ENCODE assay signal across 25 mouse cellular contexts in genomic region chr17:12706590-12707049, GRCm38 (mm10). TPM values are rescaled to one million over a fixed set of nuclear protein-coding genes. Genes with fewer than 3 reads are reported as not detected.
DNase-seq lines count a peak whose midpoint lies in the region; ATAC-seq and TF ChIP-seq lines count a peak whose summit lies in the region.
"Had no signal": no experiment of that assay in that cellular context is flagged by ENCODE, and none has a peak within 500 bp of the region (broad histone marks: within the 10 kb centered on the region; RNA-seq: fewer than 3 reads in every experiment).

No protein-coding gene starts in this region.

- no peaks in the 10 kb centered on the region for H3K9me3 ChIP-seq in embryonic facial prominence, embryonic 13.5 days
- H3K9me3 ChIP-seq in embryonic facial prominence, embryonic 10.5 days = no peaks in the 10 kb centered on the region
- H3K9me3 ChIP-seq in kidney, embryonic 16.5 days (ENCODE audit: low read length) = no peaks in the 10 kb centered on the region
- no peaks in the 10 kb centered on the region for H3K9me3 ChIP-seq in lung, postnatal 0 days (ENCODE audit: low read length)
- H3K9me3 ChIP-seq: embryonic facial prominence, embryonic 12.5 days; forebrain, embryonic 10.5 days; G1E; heart, embryonic 10.5 days; hindbrain, embryonic 10.5 days had no signal

- H3K36me3 ChIP-seq in embryonic facial prominence, embryonic 13.5 days = peaks cover 68% of the 10 kb centered on the region
- H3K36me3 ChIP-seq in embryonic facial prominence, embryonic 10.5 days (replicated peaks) = peaks cover 95% of the 10 kb centered on the region
- peaks cover 47% of the 10 kb centered on the region for H3K36me3 ChIP-seq in kidney, embryonic 16.5 days (ENCODE audit: insufficient read depth, low read length)
- no peaks in the 10 kb centered on the region; the same call in 1 of the 2 replicates for H3K36me3 ChIP-seq in kidney, adult 2 months (ENCODE audit: control insufficient read depth, insufficient read depth, low read length)
- peaks cover 35% of the 10 kb centered on the region; the same call in 1 of the 2 replicates for H3K36me3 ChIP-seq in lung, postnatal 0 days (ENCODE audit: insufficient read depth, low read length)

- no peak for TF ChIP-seq CTCF in kidney, adult 2 months (conservative IDR thresholded peaks at IDR 0.05; ENCODE audit: insufficient read depth, insufficient read length, low read depth, low read length)
- TF ChIP-seq CTCF in lung, postnatal 0 days (IDR thresholded peaks at IDR 0.05) = no peak

- 0 out of 2 replicates have a peak overlapping the region, but pooled peaks have one; percentile 39 for H3K27ac ChIP-seq in embryonic facial prominence, embryonic 13.5 days
- no peak overlapping the region for H3K27ac ChIP-seq in embryonic facial prominence, embryonic 10.5 days (replicated peaks)
- H3K27ac ChIP-seq in kidney, embryonic 16.5 days (ENCODE audit: low read length) = no peak overlapping the region
- no peak overlapping the region for H3K27ac ChIP-seq in kidney, adult 2 months (ENCODE audit: insufficient read depth, low read depth, low read length)
- no peak overlapping the region for H3K27ac ChIP-seq in lung, postnatal 0 days (ENCODE audit: low read length)
- H3K27ac ChIP-seq: embryonic facial prominence, embryonic 12.5 days; forebrain, embryonic 10.5 days; gastrocnemius, adult 2 months; heart, embryonic 10.5 days; hindbrain, embryonic 10.5 days; hindbrain, embryonic 14.5 days had no signal

- no peak for DNase-seq in embryonic facial prominence, embryonic 10.5 days (ENCODE audit: low spot score)
- DNase-seq in kidney, adult 2 months = no peak
- peak; percentile 19 for DNase-seq in lung, postnatal 0 days (ENCODE audit: low spot score)
- no peak for DNase-seq in lung, postnatal 25 days (ENCODE audit: low spot score)
- DNase-seq in testis, postnatal 14 days (ENCODE audit: low spot score) = no peak
- DNase-seq: adrenal gland, postnatal 10 days; B cell, adult 2 months; cerebellum, adult 11 months; cerebellum, adult 8-10 months; cerebellum, postnatal 14 days; embryo, embryonic 11 days; gastrocnemius, adult 2 months; gastrocnemius, postnatal 25 days had no signal

- no peak for ATAC-seq in embryonic facial prominence, embryonic 13.5 days (ENCODE audit: insufficient number of reproducible peaks, insufficient read depth, low FRiP score, low TSS enrichment, low read depth)
- ATAC-seq in kidney, embryonic 16.5 days (ENCODE audit: low FRiP score, low TSS enrichment) = peak; percentile 26; the same call in 1 of the 2 replicates
- peak; percentile 72 for ATAC-seq in lung, postnatal 0 days
- ATAC-seq: CD4-positive, CD25-positive, alpha-beta regulatory T cell, adult 4 months; forebrain, embryonic 14.5 days had no signal

- no peak overlapping the region for H3K4me2 ChIP-seq in embryonic facial prominence, embryonic 13.5 days
- H3K4me2 ChIP-seq in kidney, embryonic 16.5 days (replicated peaks; ENCODE audit: low read depth, low read length) = no peak overlapping the region
- H3K4me2 ChIP-seq in lung, postnatal 0 days (replicated peaks; ENCODE audit: low read depth, low read length) = no peak overlapping the region
- H3K4me2 ChIP-seq: embryonic facial prominence, embryonic 12.5 days; hindbrain, embryonic 14.5 days had no signal

- no peak overlapping the region for H3K4me3 ChIP-seq in embryonic facial prominence, embryonic 13.5 days
- no peak overlapping the region for H3K4me3 ChIP-seq in embryonic facial prominence, embryonic 10.5 days
- H3K4me3 ChIP-seq in kidney, embryonic 16.5 days (ENCODE audit: low read length) = no peak overlapping the region
- no peak overlapping the region for H3K4me3 ChIP-seq in kidney, adult 2 months (ENCODE audit: insufficient read depth, low read depth, low read length)
- H3K4me3 ChIP-seq in lung, postnatal 0 days (ENCODE audit: low read depth, low read length) = no peak overlapping the region
- H3K4me3 ChIP-seq: embryonic facial prominence, embryonic 12.5 days; erythroblast, embryonic 14.5 days; forebrain, embryonic 10.5 days; gastrocnemius, adult 2 months; heart, embryonic 10.5 days; hindbrain, embryonic 10.5 days had no signal

- no peak for TF ChIP-seq EP300 in lung, postnatal 0 days (IDR thresholded peaks at IDR 0.05)

- no peak for TF ChIP-seq POLR2A in kidney, adult 2 months (IDR thresholded peaks at IDR 0.05; ENCODE audit: low read depth, low read length)

- WGBS in embryonic facial prominence, embryonic 13.5 days = 73% methylated on average over 10 of the region's 10 CpGs
- 88% methylated on average over 10 of the region's 10 CpGs for WGBS in embryonic facial prominence, embryonic 10.5 days
- 75% methylated on average over 10 of the region's 10 CpGs for WGBS in kidney, embryonic 16.5 days
- WGBS in kidney, adult 2 months = 80% methylated on average over 10 of the region's 10 CpGs
- 42% methylated on average over 10 of the region's 10 CpGs for WGBS in lung, postnatal 0 days

- H3K27me3 ChIP-seq in embryonic facial prominence, embryonic 13.5 days = no peaks in the 10 kb centered on the region
- no peaks in the 10 kb centered on the region for H3K27me3 ChIP-seq in embryonic facial prominence, embryonic 10.5 days (replicated peaks; ENCODE audit: low read depth, poor library complexity, severe bottlenecking)
- no peaks in the 10 kb centered on the region for H3K27me3 ChIP-seq in kidney, embryonic 16.5 days (ENCODE audit: insufficient read depth, low read length)
- H3K27me3 ChIP-seq in kidney, adult 2 months (replicated peaks; ENCODE audit: control insufficient read depth, insufficient read depth, low read length) = no peaks in the 10 kb centered on the region
- no peaks in the 10 kb centered on the region for H3K27me3 ChIP-seq in lung, postnatal 0 days (replicated peaks; ENCODE audit: insufficient read depth, low read length)
- H3K27me3 ChIP-seq: embryonic facial prominence, embryonic 12.5 days had no signal

- peaks cover 37% of the 10 kb centered on the region for H3K4me1 ChIP-seq in embryonic facial prominence, embryonic 13.5 days
- no peaks in the 10 kb centered on the region for H3K4me1 ChIP-seq in embryonic facial prominence, embryonic 10.5 days
- no peaks in the 10 kb centered on the region; the same call in 1 of the 2 replicates for H3K4me1 ChIP-seq in kidney, embryonic 16.5 days (ENCODE audit: insufficient read depth, low read length)
- no peaks in the 10 kb centered on the region for H3K4me1 ChIP-seq in kidney, adult 2 months (ENCODE audit: control insufficient read depth, insufficient read depth, low read length)
- peaks cover 4% of the 10 kb centered on the region; the same call in 1 of the 2 replicates for H3K4me1 ChIP-seq in lung, postnatal 0 days (ENCODE audit: insufficient read depth, low read depth, low read length)
- H3K4me1 ChIP-seq: forebrain, embryonic 10.5 days; hindbrain, embryonic 10.5 days had no signal

- no peak overlapping the region for H3K9ac ChIP-seq in embryonic facial prominence, embryonic 13.5 days
- H3K9ac ChIP-seq in kidney, embryonic 16.5 days (replicated peaks; ENCODE audit: low read length) = no peak overlapping the region
- no peak overlapping the region for H3K9ac ChIP-seq in lung, postnatal 0 days (replicated peaks; ENCODE audit: low read depth)
- H3K9ac ChIP-seq: embryonic facial prominence, embryonic 12.5 days; hindbrain, embryonic 14.5 days had no signal

RNA-seq across cellular contexts. Expression of gene Slc22a1, which starts 31.0 kb away (rescaled TPM):
- polyA plus RNA-seq in embryonic facial prominence, embryonic 13.5 days (2015; fragmentation: Nextera tagmentation; extraction: Ambion mirVana) = 0.58 TPM in 1 of 2 replicates, not detected in the other
- polyA plus RNA-seq in embryonic facial prominence, embryonic 10.5 days (2016; fragmentation: Nextera tagmentation; extraction: Ambion mirVana) = not detected in 2 replicates
- 18.2 and 21.0 TPM in 2 replicates for polyA plus RNA-seq in kidney, embryonic 16.5 days (2015; fragmentation: Nextera tagmentation; extraction: Ambion mirVana)
- 468 and 516 TPM in 2 replicates for polyA plus RNA-seq in kidney, adult 2 months (2012; rRNA removed)
- polyA plus RNA-seq in lung, postnatal 0 days (2015; fragmentation: Nextera tagmentation; extraction: Ambion mirVana) = 1.6 and 3.2 TPM in 2 replicates
- polyA plus RNA-seq: brain, embryonic 14.5 days; CD4-positive, CD25-positive, alpha-beta regulatory T cell, adult 4 months; erythroblast, embryonic 14.5 days; forebrain, embryonic 10.5 days; forebrain, embryonic 14.5 days; hindbrain, embryonic 10.5 days; hindbrain, embryonic 14.5 days had no signal

Comparison
In these comparisons a context has a peak if more than half of its experiments do, and no peak if none do; other contexts are left out.
1. RNA of gene Slc22a1, which starts 31.0 kb away (polyA plus RNA-seq): 468 to 516 TPM in kidney, adult 2 months; 18.2 to 21.0 TPM in kidney, embryonic 16.5 days, 1.6 to 3.2 TPM in lung, postnatal 0 days, 0.58 TPM in embryonic facial prominence, embryonic 13.5 days and not detected in embryonic facial prominence, embryonic 10.5 days; every median in the first group is over 10 times any median in the second.